17 mouse cellular contexts compared by ENCODE assay signal in genomic region chr7:143625151-143625550, GRCm38 (mm10). TPM values are rescaled to one million over a fixed set of nuclear protein-coding genes. Genes with fewer than 3 reads are reported as not detected.
DNase-seq lines count a peak whose midpoint lies in the region; ATAC-seq and TF ChIP-seq lines count a peak whose summit lies in the region.
"Had no signal": no experiment of that assay in that cellular context is flagged by ENCODE, and none has a peak within 500 bp of the region (broad histone marks: within the 10 kb centered on the region; RNA-seq: fewer than 3 reads in every experiment).

No protein-coding gene starts in this region.

- 61% methylated on average over 5 of the region's 5 CpGs for WGBS in kidney, adult 2 months
- 68% methylated on average over 5 of the region's 5 CpGs for WGBS in midbrain, embryonic 15.5 days

- no peaks in the 10 kb centered on the region for H3K4me1 ChIP-seq in kidney, adult 2 months (ENCODE audit: control insufficient read depth, insufficient read depth, low read length)
- no peaks in the 10 kb centered on the region for H3K4me1 ChIP-seq in midbrain, embryonic 15.5 days
- H3K4me1 ChIP-seq: embryonic facial prominence, embryonic 15.5 days; forebrain, embryonic 13.5 days; neural tube, embryonic 15.5 days had no signal

- H3K27ac ChIP-seq in kidney, adult 2 months (ENCODE audit: insufficient read depth, low read depth, low read length): peak overlapping the region; percentile 88
- no peak overlapping the region for H3K27ac ChIP-seq in midbrain, embryonic 15.5 days
- H3K27ac ChIP-seq: embryonic facial prominence, embryonic 15.5 days; forebrain, embryonic 13.5 days; heart, adult 2 months; neural tube, embryonic 15.5 days had no signal

- H3K27me3 ChIP-seq in kidney, adult 2 months (replicated peaks; ENCODE audit: control insufficient read depth, insufficient read depth, low read length): no peaks in the 10 kb centered on the region
- H3K27me3 ChIP-seq in midbrain, embryonic 15.5 days (replicated peaks): no peaks in the 10 kb centered on the region
- H3K27me3 ChIP-seq: embryonic facial prominence, embryonic 15.5 days; forebrain, embryonic 13.5 days; neural tube, embryonic 15.5 days had no signal

- no peak for TF ChIP-seq POLR2A in kidney, adult 2 months (IDR thresholded peaks at IDR 0.05; ENCODE audit: low read depth, low read length)

- H3K36me3 ChIP-seq in kidney, adult 2 months (ENCODE audit: control insufficient read depth, insufficient read depth, low read length): no peaks in the 10 kb centered on the region
- no peaks in the 10 kb centered on the region for H3K36me3 ChIP-seq in midbrain, embryonic 15.5 days (replicated peaks)
- H3K36me3 ChIP-seq: embryonic facial prominence, embryonic 15.5 days; G1E; neural tube, embryonic 15.5 days had no signal

- no peaks in the 10 kb centered on the region for H3K9me3 ChIP-seq in midbrain, embryonic 15.5 days
- H3K9me3 ChIP-seq: embryonic facial prominence, embryonic 15.5 days; forebrain, embryonic 13.5 days; G1E; neural tube, embryonic 15.5 days had no signal

- peak; percentile 22 for DNase-seq in kidney, adult 2 months
- DNase-seq in kidney, adult 18-20 months: no peak
- DNase-seq in 416B (ENCODE audit: low read depth): peak; percentile 78
- DNase-seq in T-cell, adult 2 months (ENCODE audit: low spot score): peak; percentile 79
- DNase-seq in cerebellum, adult 11 months: no peak
- DNase-seq in cerebellum, adult 9-10 months: no peak
- DNase-seq: heart, adult 2 months; kidney, postnatal 4 days; liver; lung, embryonic 14.5 days had no signal

- no peak overlapping the region for H3K4me2 ChIP-seq in midbrain, embryonic 15.5 days
- H3K4me2 ChIP-seq: embryonic facial prominence, embryonic 15.5 days; forebrain, embryonic 13.5 days; lung, embryonic 14.5 days; neural tube, embryonic 15.5 days had no signal

- 0 out of 2 replicates have a peak overlapping the region, but pooled peaks have one; percentile 7 for H3K4me3 ChIP-seq in kidney, adult 2 months (ENCODE audit: insufficient read depth, low read depth, low read length)
- H3K4me3 ChIP-seq in midbrain, embryonic 15.5 days: no peak overlapping the region
- H3K4me3 ChIP-seq: embryonic facial prominence, embryonic 15.5 days; forebrain, embryonic 13.5 days; heart, adult 2 months; neural tube, embryonic 15.5 days had no signal

- no peak for TF ChIP-seq CTCF in kidney, adult 2 months (conservative IDR thresholded peaks at IDR 0.05; ENCODE audit: insufficient read depth, insufficient read length, low read depth, low read length)

- H3K9ac ChIP-seq in midbrain, embryonic 15.5 days: no peak overlapping the region
- H3K9ac ChIP-seq: embryonic facial prominence, embryonic 15.5 days; forebrain, embryonic 13.5 days; lung, embryonic 14.5 days; neural tube, embryonic 15.5 days had no signal

- peak; percentile 32 for ATAC-seq in megakaryocyte-erythroid progenitor cell, adult 5-6 weeks (replicated peaks; ENCODE audit: low FRiP score, low TSS enrichment, poor library complexity, severe bottlenecking)
- no peak for ATAC-seq in midbrain, embryonic 15.5 days (replicated peaks)
- ATAC-seq: forebrain, embryonic 13.5 days; intestine, postnatal 0 days had no signal

RNA-seq across cellular contexts. Expression of gene Tnfrsf26, which starts 3.4 kb away (rescaled TPM):
- 0.91 and 1.4 TPM in 2 replicates for polyA plus RNA-seq in kidney, adult 2 months (2012; rRNA removed)
- 1.1 and 1.4 TPM in 2 replicates for total RNA-seq in megakaryocyte-erythroid progenitor cell, adult 5-6 weeks (2014; fragmentation: Nextera tagmentation)
- total RNA-seq in megakaryocyte-erythroid progenitor cell, adult 5-6 weeks (2017): 0.42 and 1.1 TPM in 2 replicates
- 0.15 and 0.21 TPM in 2 replicates for polyA plus RNA-seq in midbrain, embryonic 15.5 days (2015; fragmentation: Nextera tagmentation; extraction: Ambion mirVana)
- polyA plus RNA-seq: G1E had no signal

RNA-seq across cellular contexts. Expression of gene Tnfrsf22, which starts 24.3 kb away (rescaled TPM):
- polyA plus RNA-seq in kidney, adult 2 months (2012; rRNA removed): 5.4 and 5.6 TPM in 2 replicates
- 3.0 and 6.0 TPM in 2 replicates for total RNA-seq in megakaryocyte-erythroid progenitor cell, adult 5-6 weeks (2014; fragmentation: Nextera tagmentation)
- 0.08 and 2.7 TPM in 2 replicates for total RNA-seq in megakaryocyte-erythroid progenitor cell, adult 5-6 weeks (2017)
- polyA plus RNA-seq in midbrain, embryonic 15.5 days (2015; fragmentation: Nextera tagmentation; extraction: Ambion mirVana): 3.2 and 3.5 TPM in 2 replicates
- polyA plus RNA-seq: G1E had no signal

RNA-seq across cellular contexts. Expression of gene Cars, which starts 25.3 kb away (rescaled TPM):
- 8.9 and 9.6 TPM in 2 replicates for polyA plus RNA-seq in kidney, adult 2 months (2012; rRNA removed)
- 83.0 and 151 TPM in 2 replicates for total RNA-seq in megakaryocyte-erythroid progenitor cell, adult 5-6 weeks (2014; fragmentation: Nextera tagmentation)
- total RNA-seq in megakaryocyte-erythroid progenitor cell, adult 5-6 weeks (2017): 82.1 and 85.1 TPM in 2 replicates
- polyA plus RNA-seq in midbrain, embryonic 15.5 days (2015; fragmentation: Nextera tagmentation; extraction: Ambion mirVana): 74.1 and 75.8 TPM in 2 replicates

Comparison
In these comparisons a context has a peak if more than half of its experiments do, and no peak if none do; other contexts are left out.
1. DNase-seq: peak in kidney, adult 2 months (single experiment), 416B (single experiment) and T-cell, adult 2 months (single experiment); none in kidney, adult 18-20 months (single experiment), cerebellum, adult 11 months (single experiment) and cerebellum, adult 9-10 months (single experiment).